Mouse (Mus musculus) mature B cell (primary cell): ENCODE results near the gene Vmn1r227.

ENCODE experiments used
- in situ Hi-C: fragments of 300-500 bp; cut with MboI; formaldehyde crosslinking; loops from 2 replicates; pipeline ENCODE4 v1.14.3; 2019

Gene Vmn1r227

GRCm38 (mm10) chr17:20729543-20729942, at the start of gene Vmn1r227:
Gene Vmn1r227, plus strand, starts transcription at chr17:20729843.
- in situ Hi-C loops: no loop called here

- in situ Hi-C loops: no loop called here
Observed at GRCm38 (mm10) chr17:20682543-20682942, 47.1 kb upstream of the Vmn1r227 start, which contains the start of gene Vmn1r226. Gene Vmn1r226, plus strand, starts transcription at chr17:20682843.

- in situ Hi-C loops: no loop called here
Observed at GRCm38 (mm10) chr17:20786057-20786456, 56.4 kb downstream of the Vmn1r227 start, which contains the start of gene Vmn1r228. Gene Vmn1r228, minus strand, starts transcription at chr17:20786157.
